Mouse (Mus musculus): ENCODE measurements at regions not wholly inside any gene's neighbourhood (a gene's known extent, or its start where the extent isn't known, plus 50 kb on each side); places are given as distances from the start of the nearest gene placed in this dataset.

- no peak for DNase-seq (ENCODE audit: low read depth)
Measured at GRCm38 (mm10) chr13:107641926-107642657, 402.2 kb upstream of the Smim15 start.

- no peak for DNase-seq (ENCODE audit: low read depth)
Measured at GRCm38 (mm10) chr13:107639620-107640019, 404.6 kb upstream of the Smim15 start.

- no peak for DNase-seq (ENCODE audit: low read depth)
Measured at GRCm38 (mm10) chr13:107637269-107637668, 407.0 kb upstream of the Smim15 start.

GRCm38 (mm10) chr13:107635114-107635513, 409.1 kb upstream of the Smim15 start:
- DNase-seq (ENCODE audit: low read depth): no peak

- no peak for DNase-seq (ENCODE audit: low read depth)
Measured at GRCm38 (mm10) chr13:107627073-107627472, 417.2 kb upstream of the Smim15 start.

- no peak for DNase-seq (ENCODE audit: low read depth)
Measured at GRCm38 (mm10) chr13:107626670-107627069, 417.6 kb upstream of the Smim15 start.

- DNase-seq (ENCODE audit: low read depth): no peak
Measured at GRCm38 (mm10) chr13:107621337-107621736, 422.9 kb upstream of the Smim15 start.

- no peak for DNase-seq (ENCODE audit: low read depth)
Measured at GRCm38 (mm10) chr13:107620887-107621286, 423.4 kb upstream of the Smim15 start.

- no peak for DNase-seq (ENCODE audit: low read depth)
Measured at GRCm38 (mm10) chr13:107620210-107620609, 424.0 kb upstream of the Smim15 start.

GRCm38 (mm10) chr13:107619430-107619927, 424.8 kb upstream of the Smim15 start:
- peak; percentile 24 for DNase-seq (ENCODE audit: low read depth)

- no peak for DNase-seq (ENCODE audit: low read depth)
Measured at GRCm38 (mm10) chr13:107618796-107619429, 425.3 kb upstream of the Smim15 start.

- no peak for DNase-seq (ENCODE audit: low read depth)
Measured at GRCm38 (mm10) chr13:107618369-107618771, 425.9 kb upstream of the Smim15 start.

- no peak for DNase-seq (ENCODE audit: low read depth)
Measured at GRCm38 (mm10) chr13:107617582-107617981, 426.7 kb upstream of the Smim15 start.

GRCm38 (mm10) chr13:107616775-107617174, 427.5 kb upstream of the Smim15 start:
- no peak for DNase-seq (ENCODE audit: low read depth)

GRCm38 (mm10) chr13:107608996-107609503, 435.2 kb upstream of the Smim15 start:
- DNase-seq (ENCODE audit: low read depth): peak; percentile 16

- no peak for DNase-seq (ENCODE audit: low read depth)
Measured at GRCm38 (mm10) chr13:107607294-107607693, 437.0 kb upstream of the Smim15 start.

GRCm38 (mm10) chr13:107602149-107602548, 442.1 kb upstream of the Smim15 start:
- no peak for DNase-seq (ENCODE audit: low read depth)

GRCm38 (mm10) chr13:107601132-107601439, 443.2 kb upstream of the Smim15 start:
- DNase-seq (ENCODE audit: low read depth): no peak

GRCm38 (mm10) chr13:107600331-107601131, 443.7 kb upstream of the Smim15 start:
- no peak for DNase-seq (ENCODE audit: low read depth)

GRCm38 (mm10) chr13:107599094-107599644, 445.1 kb upstream of the Smim15 start:
- DNase-seq (ENCODE audit: low read depth): no peak

GRCm38 (mm10) chr13:107598391-107598790, 445.9 kb upstream of the Smim15 start:
- DNase-seq (ENCODE audit: low read depth): no peak

GRCm38 (mm10) chr13:107597217-107597616, 447.0 kb upstream of the Smim15 start:
- DNase-seq (ENCODE audit: low read depth): no peak

Data from induced T-regulatory cell, adult 2 months (primary cell).